Comparison of ENCODE assay signal across 18 mouse cellular contexts in the genomic region with DNA sequence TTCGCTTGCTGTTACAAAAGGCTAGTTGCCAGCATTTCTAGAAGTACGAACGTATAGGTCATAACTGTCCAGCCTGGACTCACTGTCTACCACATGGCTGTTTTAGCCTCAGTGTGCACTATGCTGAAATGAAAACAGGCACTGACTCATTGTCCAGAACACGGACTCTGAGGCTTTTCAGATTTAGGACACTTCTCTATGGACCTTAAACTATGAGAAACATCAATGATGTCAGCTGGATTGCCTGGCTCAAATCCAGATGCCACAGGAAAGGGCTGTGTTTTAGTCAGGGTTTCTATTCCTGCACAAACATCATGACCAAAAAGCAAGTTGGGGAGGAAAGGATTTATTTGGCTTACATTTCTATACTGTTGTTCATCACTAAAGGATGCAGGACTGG. TPM values are rescaled to one million over a fixed set of nuclear protein-coding genes. Genes with fewer than 3 reads are reported as not detected.
DNase-seq lines count a peak whose midpoint lies in the region; ATAC-seq lines count a peak whose summit lies in the region.
"Had no signal": no experiment of that assay in that cellular context is flagged by ENCODE, and none has a peak within 500 bp of the region (broad histone marks: within the 10 kb centered on the region; RNA-seq: fewer than 3 reads in every experiment).

No protein-coding gene starts in this region.

- ATAC-seq in kidney, embryonic 14.5 days (ENCODE audit: low FRiP score, low TSS enrichment), result no peak
- ATAC-seq: forebrain, embryonic 13.5 days; inflammation-experienced regulatory T-cells, adult 6 months; midbrain, embryonic 15.5 days had no signal

- H3K36me3 ChIP-seq in kidney, embryonic 14.5 days (ENCODE audit: control insufficient read depth, insufficient read depth, low read length), result no peaks in the 10 kb centered on the region
- H3K36me3 ChIP-seq: embryonic facial prominence, embryonic 13.5 days; limb, embryonic 12.5 days; lung, embryonic 15.5 days; midbrain, embryonic 15.5 days; neural tube, embryonic 12.5 days had no signal

- peak; percentile 38 for DNase-seq in kidney, postnatal 10 days
- peak; percentile 78 for DNase-seq in Muller cell, postnatal 12 days (ENCODE audit: inconsistent ontology term)
- peak; percentile 23 for DNase-seq in adrenal gland, adult 8-10 months
- DNase-seq in kidney, postnatal 36 days, result peak; percentile 49 to 69
- DNase-seq in thymus, postnatal 25 days, result no peak
- DNase-seq in urinary bladder, postnatal 4 days (ENCODE audit: low spot score in 2 of 2), result no peak
- DNase-seq: cerebellum, postnatal 36 days; thymus, postnatal 4 days had no signal

- no peaks in the 10 kb centered on the region for H3K4me1 ChIP-seq in kidney, embryonic 14.5 days (ENCODE audit: control insufficient read depth, insufficient read depth, low read length)
- H3K4me1 ChIP-seq: embryonic facial prominence, embryonic 13.5 days; forebrain, embryonic 13.5 days; limb, embryonic 12.5 days; lung, embryonic 15.5 days; midbrain, embryonic 15.5 days; neural tube, embryonic 12.5 days had no signal

- no peak overlapping the region for H3K4me2 ChIP-seq in kidney, embryonic 14.5 days (replicated peaks; ENCODE audit: low read depth, low read length)
- H3K4me2 ChIP-seq: embryonic facial prominence, embryonic 13.5 days; forebrain, embryonic 13.5 days; limb, embryonic 12.5 days; lung, embryonic 15.5 days; midbrain, embryonic 15.5 days; neural tube, embryonic 12.5 days had no signal

- no peaks in the 10 kb centered on the region for H3K9me3 ChIP-seq in kidney, embryonic 14.5 days (ENCODE audit: control insufficient read depth, low read length)
- H3K9me3 ChIP-seq: embryonic facial prominence, embryonic 13.5 days; forebrain, embryonic 13.5 days; limb, embryonic 12.5 days; lung, embryonic 15.5 days; midbrain, embryonic 15.5 days; neural tube, embryonic 12.5 days had no signal

- 84% methylated on average over 4 of the region's 4 CpGs for WGBS in kidney, embryonic 14.5 days

- H3K27ac ChIP-seq in kidney, embryonic 14.5 days (ENCODE audit: low read depth, low read length), result no peak overlapping the region
- H3K27ac ChIP-seq: embryonic facial prominence, embryonic 13.5 days; forebrain, embryonic 13.5 days; limb, embryonic 12.5 days; lung, embryonic 15.5 days; midbrain, embryonic 15.5 days; neural tube, embryonic 12.5 days; stomach, postnatal 0 days had no signal

- no peak overlapping the region for H3K9ac ChIP-seq in kidney, embryonic 14.5 days (ENCODE audit: low read depth, low read length)
- H3K9ac ChIP-seq: embryonic facial prominence, embryonic 13.5 days; forebrain, embryonic 13.5 days; limb, embryonic 12.5 days; lung, embryonic 15.5 days; midbrain, embryonic 15.5 days; neural tube, embryonic 12.5 days had no signal

- H3K4me3 ChIP-seq in kidney, embryonic 14.5 days (ENCODE audit: low read length), result no peak overlapping the region
- H3K4me3 ChIP-seq: embryonic facial prominence, embryonic 13.5 days; forebrain, embryonic 13.5 days; limb, embryonic 12.5 days; lung, embryonic 15.5 days; midbrain, embryonic 15.5 days; neural tube, embryonic 12.5 days had no signal

- no peaks in the 10 kb centered on the region for H3K27me3 ChIP-seq in kidney, embryonic 14.5 days (ENCODE audit: control insufficient read depth, insufficient read depth, low read length)
- H3K27me3 ChIP-seq: embryonic facial prominence, embryonic 13.5 days; forebrain, embryonic 13.5 days; limb, embryonic 12.5 days; lung, embryonic 15.5 days; midbrain, embryonic 15.5 days; neural tube, embryonic 12.5 days had no signal

RNA-seq across cellular contexts. Expression of a gene that starts 15.2 kb away (rescaled TPM):
- polyA plus RNA-seq in kidney, embryonic 14.5 days (2014; fragmentation: Nextera tagmentation; extraction: Ambion mirVana), result 8.8 and 15.6 TPM in 2 replicates
- 10 to 100 TPM; 64.7 to 83.4 (median 71.4) TPM for total RNA-seq in adrenal gland, adult 8-10 months (2022)

RNA-seq across cellular contexts. Expression of a gene that starts 15.4 kb away (rescaled TPM):
- polyA plus RNA-seq in kidney, embryonic 14.5 days (2014; fragmentation: Nextera tagmentation; extraction: Ambion mirVana), result 39.6 and 50.3 TPM in 2 replicates
- 10 to 100 TPM; 52.7 to 78.7 (median 59.3) TPM for total RNA-seq in adrenal gland, adult 8-10 months (2022)

RNA-seq across cellular contexts. Expression of a gene that starts 57.4 kb away (rescaled TPM):
- 0.11 TPM in 1 of 2 replicates, not detected in the other for polyA plus RNA-seq in kidney, embryonic 14.5 days (2014; fragmentation: Nextera tagmentation; extraction: Ambion mirVana)
- total RNA-seq in adrenal gland, adult 8-10 months (2022), result under 1 TPM in 3 of 4 experiments, not detected in 1; 0.10 to 0.19 (median 0.15) TPM
- total RNA-seq: gastrocnemius, adult 8-10 months had no signal
- polyA plus RNA-seq: limb, embryonic 12.5 days; stomach, postnatal 0 days had no signal

Comparison
In these comparisons a context has a peak if more than half of its experiments do, and no peak if none do; other contexts are left out.
1. DNase-seq: peak in kidney, postnatal 10 days (single experiment), Muller cell, postnatal 12 days (single experiment), adrenal gland, adult 8-10 months (single experiment) and kidney, postnatal 36 days (2 of 2); none in thymus, postnatal 25 days (single experiment) and urinary bladder, postnatal 4 days (0 of 2).